ENCODE assay signal across 17 mouse cellular contexts in genomic region chr3:157781071-157781470, GRCm38 (mm10).
"Had no signal": no experiment of that assay in that cellular context is flagged by ENCODE, and none has a peak within 500 bp of the region (broad histone marks: within the 10 kb centered on the region; RNA-seq: fewer than 3 reads in every experiment).

No protein-coding gene starts in this region.

- H3K4me1 ChIP-seq: limb, embryonic 13.5 days; limb, embryonic 15.5 days; liver, embryonic 12.5 days; midbrain, embryonic 10.5 days; midbrain, embryonic 12.5 days; neural tube, embryonic 12.5 days had no signal

- ATAC-seq: liver, embryonic 12.5 days; midbrain, embryonic 16.5 days had no signal

- H3K9me3 ChIP-seq: limb, embryonic 13.5 days; limb, embryonic 15.5 days; liver, embryonic 12.5 days; midbrain, embryonic 10.5 days; midbrain, embryonic 12.5 days; neural tube, embryonic 12.5 days had no signal

- H3K27me3 ChIP-seq: limb, embryonic 13.5 days; limb, embryonic 15.5 days; liver, embryonic 12.5 days; midbrain, embryonic 12.5 days; neural tube, embryonic 12.5 days had no signal

- H3K27ac ChIP-seq: limb, embryonic 13.5 days; limb, embryonic 15.5 days; liver, embryonic 12.5 days; liver, embryonic 14.5 days; midbrain, embryonic 10.5 days; midbrain, embryonic 12.5 days; neural tube, embryonic 12.5 days had no signal

- H3K4me2 ChIP-seq: limb, embryonic 13.5 days; limb, embryonic 15.5 days; liver, embryonic 12.5 days; midbrain, embryonic 12.5 days; neural tube, embryonic 12.5 days had no signal

- H3K36me3 ChIP-seq: limb, embryonic 13.5 days; limb, embryonic 15.5 days; liver, embryonic 12.5 days; midbrain, embryonic 10.5 days; midbrain, embryonic 12.5 days; neural tube, embryonic 12.5 days had no signal

- DNase-seq: lung, adult 2 months; lung, postnatal 14 days; lung, postnatal 4 days; midbrain, embryonic 14.5 days; right cerebral cortex, postnatal 14 days; thymus, adult 18-20 months; thymus, postnatal 14 days; thymus, postnatal 36 days had no signal

- H3K9ac ChIP-seq: limb, embryonic 13.5 days; limb, embryonic 15.5 days; liver, embryonic 12.5 days; liver, embryonic 14.5 days; midbrain, embryonic 12.5 days; neural tube, embryonic 12.5 days had no signal

- H3K4me3 ChIP-seq: limb, embryonic 13.5 days; limb, embryonic 15.5 days; liver, embryonic 12.5 days; midbrain, embryonic 10.5 days; midbrain, embryonic 12.5 days; myocyte; neural tube, embryonic 12.5 days had no signal
